Mouse (Mus musculus) embryonic facial prominence, embryonic 14.5 days (tissue): Measurements from ENCODE around the gene 2410002F23Rik. TPM values are rescaled to one million over a fixed set of nuclear protein-coding genes. Genes with fewer than 3 reads are reported as not detected.
"Not testable (repeated sequence)": the region's sequence is repeated elsewhere in the genome, so short reads cannot be mapped to it uniquely, and the experiment has no call there.

Source experiments
- ATAC-seq: fragments of 200-750 bp; cut with Nextera tagmentation; 2 replicates; pipeline ENCODE4 v1.8.0; 2017; ENCODE audit warnings: low read depth, moderate number of reproducible peaks, moderate TSS enrichment
- DNase-seq: peaks from one replicate; pipeline ENCODE4 v3.0.0-alpha.2; 2015; ENCODE audit warnings: low spot score
- H3K27ac ChIP-seq: fragments of 300-500 bp; sonication (generic); replicated peaks from 2 replicates; pipeline ENCODE4 v1.5.1; 2014; ENCODE audit warnings: low read depth, mild to moderate bottlenecking, low read length, moderate library complexity
- H3K27me3 ChIP-seq: fragments of 300-500 bp; sonication (generic); replicated peaks from 2 replicates; pipeline ENCODE4 v1.6.1; 2014; ENCODE audit warnings: low read length; ENCODE audit not compliant: control insufficient read depth, insufficient read depth
- H3K36me3 ChIP-seq: fragments of 300-500 bp; sonication (generic); 2 replicates; pipeline ENCODE4 v1.6.1; 2014; ENCODE audit warnings: low read length, mixed read lengths; ENCODE audit not compliant: control insufficient read depth, insufficient read depth
- H3K4me1 ChIP-seq: fragments of 300-500 bp; sonication (generic); 2 replicates; pipeline ENCODE4 v1.6.1; 2014; ENCODE audit warnings: antibody characterized with exemption, low read length; ENCODE audit not compliant: control insufficient read depth, insufficient read depth
- H3K4me2 ChIP-seq: fragments of 300-500 bp; sonication (generic); 2 replicates; pipeline ENCODE4 v1.6.1; 2014; ENCODE audit warnings: low read depth, mild to moderate bottlenecking, low read length, moderate library complexity, mixed read lengths
- H3K4me3 ChIP-seq: fragments of 300-500 bp; sonication (generic); 2 replicates; pipeline ENCODE4 v1.5.1; 2014; ENCODE audit warnings: low read depth, mild to moderate bottlenecking, low read length
- H3K9ac ChIP-seq: fragments of 300-500 bp; sonication (generic); 2 replicates; pipeline ENCODE4 v1.6.1; 2014; ENCODE audit warnings: low read depth, mild to moderate bottlenecking, low read length, moderate library complexity, mixed read lengths
- H3K9me3 ChIP-seq: fragments of 300-500 bp; sonication (generic); 2 replicates; pipeline ENCODE4 v1.6.1; 2016; ENCODE audit warnings: low read length; ENCODE audit not compliant: control insufficient read depth
- WGBS: fragments of 180-500 bp; shearing (Covaris S2); extraction: QIAGEN DNeasy Blood & Tissue Kit; methylation state at CpG from one replicate; pipeline ENCODE4 v1.1.7; 2014; 5-methylcytosine and 5-hydroxymethylcytosine counted together
- polyA plus RNA-seq: library from polyadenylated mRNA; unstranded; fragments of >200 nt; fragmentation: Nextera tagmentation; extraction: Ambion mirVana; gene quantifications from 2 replicates; pipeline ENCODE4 v1.2.1, GENCODE M21; 2014

The 2410002F23Rik gene
- polyA plus RNA-seq, 1 experiment from 2014 or later = 117 TPM

- WGBS = 72% methylated on average over 7 of the region's 7 CpGs
- Histone ChIP-seq H3K27ac (no peak overlapping the region), H3K9me3 (0 out of 2 replicates have a peak, but pooled peaks cover 6% of the 10 kb centered on the region), H3K4me2 (no peak overlapping the region), H3K36me3 (no peaks in the 10 kb centered on the region), H3K9ac (no peak overlapping the region), H3K4me3 (no peak overlapping the region), H3K27me3 (no peaks in the 10 kb centered on the region), H3K4me1 (no peaks in the 10 kb centered on the region)
- ATAC-seq (no peak), DNase-seq (no peak)
These were observed 41.2 kb downstream of the 2410002F23Rik start for GRCm38 (mm10) chr7:44287760-44288159.

DNA sequence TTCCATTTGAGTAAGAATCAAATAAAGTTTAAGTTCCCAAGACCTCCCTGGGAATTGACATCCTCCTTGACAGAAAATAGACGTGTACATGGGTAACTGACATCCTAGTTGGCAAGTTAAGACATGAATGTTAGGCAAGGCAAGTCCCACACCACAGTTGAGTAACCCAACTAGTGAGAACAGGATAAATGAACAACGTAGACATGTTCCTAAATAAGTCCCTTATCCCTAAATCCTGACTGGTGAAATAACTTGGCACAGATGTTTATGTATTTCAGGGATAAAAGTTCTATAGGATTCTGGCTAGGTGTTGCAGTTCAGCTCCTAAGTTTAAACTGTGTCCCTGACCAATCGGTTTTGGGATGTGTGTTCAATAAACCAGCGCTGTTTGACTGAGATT is 44.5 kb downstream of the 2410002F23Rik start:
- 0 out of 2 replicates have a peak, but pooled peaks cover 6% of the 10 kb centered on the region for H3K9me3 ChIP-seq
- no peak overlapping the region for H3K27ac ChIP-seq
- WGBS = 74% methylated on average over 4 of the region's 4 CpGs
- no peak overlapping the region for H3K9ac ChIP-seq
- DNase-seq (no peak), ATAC-seq (no peak)
- no peaks in the 10 kb centered on the region for H3K36me3 ChIP-seq
- H3K4me3 ChIP-seq = no peak overlapping the region
- H3K27me3 ChIP-seq = no peaks in the 10 kb centered on the region
- H3K4me2 ChIP-seq = no peak overlapping the region
- no peaks in the 10 kb centered on the region for H3K4me1 ChIP-seq

DNA sequence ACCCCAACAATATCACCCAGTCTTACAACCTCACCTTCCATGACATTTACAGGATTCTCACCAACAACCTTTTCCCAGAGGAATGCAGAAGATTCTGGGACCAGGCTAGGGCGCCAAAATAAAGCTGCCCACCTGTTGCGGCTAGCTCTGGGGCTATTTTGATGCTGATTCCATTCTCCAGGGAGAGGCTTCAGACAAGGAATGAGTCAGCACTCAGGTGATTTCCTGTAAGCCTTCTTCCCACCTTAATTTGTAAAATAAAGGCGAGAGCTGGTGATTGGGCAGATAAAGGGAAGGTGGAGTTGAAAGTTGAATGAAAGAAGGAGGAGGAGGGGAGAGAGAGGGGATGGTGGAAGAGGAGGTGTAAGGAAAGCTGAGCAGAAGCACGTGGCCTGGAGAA is 44.9 kb downstream of the 2410002F23Rik start:
- Histone ChIP-seq H3K9me3 (0 out of 2 replicates have a peak, but pooled peaks cover 4% of the 10 kb centered on the region), H3K36me3 (no peaks in the 10 kb centered on the region), H3K4me3 (no peak overlapping the region), H3K4me1 (no peaks in the 10 kb centered on the region), H3K27ac (no peak overlapping the region), H3K4me2 (no peak overlapping the region), H3K9ac (no peak overlapping the region), H3K27me3 (no peaks in the 10 kb centered on the region)
- WGBS = 42% methylated on average over 4 of the region's 4 CpGs
- ATAC-seq (no peak), DNase-seq (no peak)

DNA sequence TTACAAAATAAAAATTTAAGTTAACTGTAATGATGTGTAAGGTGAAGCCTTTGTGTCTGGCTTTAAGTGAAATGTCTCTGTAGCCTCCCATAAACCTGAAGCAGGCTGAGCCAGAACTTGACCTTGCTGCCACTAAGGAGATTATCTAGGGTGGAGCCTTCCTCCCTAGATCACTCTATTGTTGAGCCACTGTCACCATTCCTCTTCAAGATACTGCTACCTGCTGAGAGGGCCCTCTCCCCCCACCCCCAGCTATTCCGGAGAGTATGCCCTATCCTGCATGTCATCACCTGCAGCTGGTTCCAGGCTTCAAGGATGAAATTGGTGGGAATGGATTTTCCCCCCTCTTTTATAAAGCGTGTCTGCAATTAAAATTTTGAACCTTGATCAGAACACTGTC is 51.0 kb downstream of the 2410002F23Rik start:
- H3K4me3 ChIP-seq, H3K9ac ChIP-seq, ATAC-seq, H3K36me3 ChIP-seq, H3K4me1 ChIP-seq, DNase-seq, H3K27ac ChIP-seq, H3K9me3 ChIP-seq, H3K27me3 ChIP-seq, H3K4me2 ChIP-seq: not testable (repeated sequence)
- 83% methylated on average over 2 of the region's 2 CpGs for WGBS

Other genes starting within 250 kb of the 2410002F23Rik start
- 1.2 and 2.2 TPM in 2 replicates for gene Klk1b26, start 234.6 kb upstream of the 2410002F23Rik start, polyA plus RNA-seq
- gene Klk1b27, start 194.4 kb upstream of the 2410002F23Rik start, polyA plus RNA-seq = not detected in 2 replicates
- not detected in 2 replicates for gene Klk1b21, start 144.4 kb upstream of the 2410002F23Rik start, polyA plus RNA-seq
- gene Klk1b22, start 134.0 kb upstream of the 2410002F23Rik start, polyA plus RNA-seq = not detected in 2 replicates
- gene Klk1b16, start 110.0 kb upstream of the 2410002F23Rik start, polyA plus RNA-seq = not detected in 2 replicates
- gene Klk1b24, start 58.5 kb upstream of the 2410002F23Rik start, polyA plus RNA-seq = not detected in 2 replicates
- gene Klk1b3, start 48.5 kb upstream of the 2410002F23Rik start, polyA plus RNA-seq = not detected in 2 replicates
- gene Klk1b4, start 39.3 kb upstream of the 2410002F23Rik start, polyA plus RNA-seq = not detected in 2 replicates
- not detected in 2 replicates for gene Klk1b5, start 30.8 kb upstream of the 2410002F23Rik start, polyA plus RNA-seq
- not detected in 2 replicates for gene Klk1, start 21.4 kb upstream of the 2410002F23Rik start, polyA plus RNA-seq
- not detected in 2 replicates for gene Gm36864, start 10.5 kb upstream of the 2410002F23Rik start, polyA plus RNA-seq
- 0.83 and 1.1 TPM in 2 replicates for gene 1700028J19Rik, start within 50 bp of the 2410002F23Rik start, polyA plus RNA-seq
- gene Acp4, start 10.7 kb downstream of the 2410002F23Rik start, polyA plus RNA-seq = 0.92 and 0.96 TPM in 2 replicates
- gene Gm15517, start 14.7 kb downstream of the 2410002F23Rik start, polyA plus RNA-seq = not detected in 2 replicates
- gene Clec11a, start 60.2 kb downstream of the 2410002F23Rik start, polyA plus RNA-seq = 27.3 and 34.6 TPM in 2 replicates
- gene Shank1, start 63.5 kb downstream of the 2410002F23Rik start, polyA plus RNA-seq = 3.6 and 3.7 TPM in 2 replicates
- gene Syt3, start 137.4 kb downstream of the 2410002F23Rik start, polyA plus RNA-seq = 2.4 and 2.6 TPM in 2 replicates
- 0.33 and 0.80 TPM in 2 replicates for gene 1700008O03Rik, start 139.1 kb downstream of the 2410002F23Rik start, polyA plus RNA-seq
- gene Lrrc4b, start 182.3 kb downstream of the 2410002F23Rik start, polyA plus RNA-seq = 1.8 and 2.1 TPM in 2 replicates
- 0.43 and 0.47 TPM in 2 replicates for gene Aspdh, start 218.7 kb downstream of the 2410002F23Rik start, polyA plus RNA-seq
- 91.2 and 92.8 TPM in 2 replicates for gene Josd2, start 221.3 kb downstream of the 2410002F23Rik start, polyA plus RNA-seq
- 140 and 145 TPM in 2 replicates for gene Emc10, start 249.8 kb downstream of the 2410002F23Rik start, polyA plus RNA-seq
- gene Fam71e1, start 249.9 kb downstream of the 2410002F23Rik start, polyA plus RNA-seq = 5.4 and 10.7 TPM in 2 replicates